Comparison of ENCODE assay signal across 11 mouse cellular contexts in the genomic region with DNA sequence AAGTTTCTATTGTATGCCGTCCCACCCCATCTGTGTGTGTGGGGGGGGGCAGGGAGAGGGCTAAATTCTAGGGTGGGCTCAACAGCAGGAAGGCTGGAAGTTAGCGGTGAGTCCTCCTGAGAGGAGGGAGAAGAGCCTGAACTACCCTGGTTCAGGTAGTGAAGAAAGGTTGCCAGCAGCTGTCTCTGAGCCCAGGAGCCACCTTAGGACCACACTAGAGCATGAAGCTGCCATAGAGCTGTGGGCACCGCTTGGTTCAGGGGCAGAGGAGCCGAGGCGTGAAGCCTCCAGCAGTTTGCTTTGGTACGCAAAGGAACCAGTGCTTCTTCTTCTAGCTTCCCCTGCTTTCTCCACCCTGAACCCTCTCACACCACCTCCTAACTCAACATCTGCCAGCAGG. TPM values are rescaled to one million over a fixed set of nuclear protein-coding genes. Genes with fewer than 3 reads are reported as not detected.
A peak's percentile ranks its signal among the peaks of the same experiment; 100 is the strongest.
DNase-seq lines count a peak whose midpoint lies in the region; ATAC-seq and TF ChIP-seq lines count a peak whose summit lies in the region.
"Had no signal": no experiment of that assay in that cellular context is flagged by ENCODE, and none has a peak within 500 bp of the region (broad histone marks: within the 10 kb centered on the region; RNA-seq: fewer than 3 reads in every experiment).

No protein-coding gene starts in this region.

- no peak for TF ChIP-seq CTCF in E14TG2a.4 (conservative IDR thresholded peaks at IDR 0.05; ENCODE audit: low read length)

- H3K4me3 ChIP-seq in heart, embryonic 16.5 days (ENCODE audit: low read length), result no peak overlapping the region
- peak overlapping the region; percentile 60; the same call in 1 of the 2 replicates for H3K4me3 ChIP-seq in E14TG2a.4 (replicated peaks; ENCODE audit: low read length)
- H3K4me3 ChIP-seq in forebrain, embryonic 14.5 days (ENCODE audit: low read depth, low read length), result no peak overlapping the region
- H3K4me3 ChIP-seq in liver, embryonic 16.5 days (ENCODE audit: low read depth, low read length), result no peak overlapping the region

- H3K9me3 ChIP-seq in heart, embryonic 16.5 days (replicated peaks; ENCODE audit: control insufficient read depth, low read length), result no peaks in the 10 kb centered on the region
- peaks cover 6% of the 10 kb centered on the region; the same call in 1 of the 2 replicates for H3K9me3 ChIP-seq in E14TG2a.4 (ENCODE audit: low read length)
- H3K9me3 ChIP-seq in forebrain, embryonic 14.5 days (replicated peaks; ENCODE audit: control insufficient read depth, low read length), result no peaks in the 10 kb centered on the region
- no peaks in the 10 kb centered on the region for H3K9me3 ChIP-seq in liver, embryonic 16.5 days (replicated peaks; ENCODE audit: control insufficient read depth, low read length)

- H3K27ac ChIP-seq in heart, embryonic 16.5 days (ENCODE audit: low read length), result peak overlapping the region; percentile 93
- peak overlapping the region; percentile 53; the same call in 1 of the 2 replicates for H3K27ac ChIP-seq in forebrain, embryonic 14.5 days (ENCODE audit: low read depth, low read length)
- H3K27ac ChIP-seq in liver, embryonic 16.5 days (ENCODE audit: low read length), result no peak overlapping the region
- H3K27ac ChIP-seq: liver, embryonic 14.5 days had no signal

- WGBS in heart, embryonic 16.5 days, result 57% methylated on average over 6 of the region's 6 CpGs
- 67% methylated on average over 6 of the region's 6 CpGs for WGBS in forebrain, embryonic 14.5 days
- 47% methylated on average over 6 of the region's 6 CpGs for WGBS in liver, embryonic 16.5 days (ENCODE audit: insufficient replicate concordance)

- intact Hi-C loops in heart, postnatal 36 days (cut with DNase I), result loop anchor here (5.0 kb wide), 1 partner anchor 154 kb away; no protein-coding TSS in a partner anchor

- peaks cover 66% of the 10 kb centered on the region for H3K4me1 ChIP-seq in heart, embryonic 16.5 days (ENCODE audit: control insufficient read depth, insufficient read depth, low read length)
- peaks cover 50% of the 10 kb centered on the region for H3K4me1 ChIP-seq in E14TG2a.4 (replicated peaks; ENCODE audit: low read depth, low read length)
- H3K4me1 ChIP-seq in forebrain, embryonic 14.5 days (ENCODE audit: control insufficient read depth, insufficient read depth, low read length), result peaks cover 49% of the 10 kb centered on the region
- peaks cover 12% of the 10 kb centered on the region for H3K4me1 ChIP-seq in liver, embryonic 16.5 days (ENCODE audit: control insufficient read depth, low read depth, low read length)

- no peak for DNase-seq in heart, postnatal 36 days
- DNase-seq in forebrain, embryonic 14.5 days (ENCODE audit: low spot score), result no peak
- DNase-seq in retina, postnatal 1 day, result no peak
- no peak for DNase-seq in kidney, postnatal 25 days
- DNase-seq: cerebellum, postnatal 36 days had no signal

- peak overlapping the region; percentile 48 for H3K4me2 ChIP-seq in heart, embryonic 16.5 days (ENCODE audit: low read depth, low read length)
- peak overlapping the region; percentile 35; the same call in 1 of the 2 replicates for H3K4me2 ChIP-seq in forebrain, embryonic 14.5 days (ENCODE audit: low read length)
- 0 out of 2 replicates have a peak overlapping the region, but pooled peaks have one; percentile 8 for H3K4me2 ChIP-seq in liver, embryonic 16.5 days (ENCODE audit: low read depth, low read length)

- no peaks in the 10 kb centered on the region for H3K36me3 ChIP-seq in heart, embryonic 16.5 days (ENCODE audit: control insufficient read depth, insufficient read depth)
- H3K36me3 ChIP-seq in E14TG2a.4 (ENCODE audit: insufficient read depth, low read length), result no peaks in the 10 kb centered on the region
- H3K36me3 ChIP-seq in forebrain, embryonic 14.5 days (ENCODE audit: control insufficient read depth, insufficient read depth, low read length), result peaks cover 9% of the 10 kb centered on the region; the same call in 1 of the 2 replicates
- H3K36me3 ChIP-seq in liver, embryonic 16.5 days (ENCODE audit: control insufficient read depth, insufficient read depth), result no peaks in the 10 kb centered on the region

- H3K9ac ChIP-seq in heart, embryonic 16.5 days (ENCODE audit: low read length), result peak overlapping the region; percentile 67
- H3K9ac ChIP-seq in forebrain, embryonic 14.5 days (ENCODE audit: low read length), result no peak overlapping the region; the same call in 1 of the 2 replicates
- H3K9ac ChIP-seq in liver, embryonic 16.5 days (ENCODE audit: low read depth, low read length), result no peak overlapping the region
- H3K9ac ChIP-seq: liver, embryonic 14.5 days had no signal

- peaks cover 2% of the 10 kb centered on the region; the same call in 1 of the 2 replicates for H3K27me3 ChIP-seq in heart, embryonic 16.5 days (ENCODE audit: control insufficient read depth, insufficient read depth, low read length)
- H3K27me3 ChIP-seq in E14TG2a.4 (ENCODE audit: insufficient read depth, low read length), result peaks cover 89% of the 10 kb centered on the region
- no peaks in the 10 kb centered on the region for H3K27me3 ChIP-seq in forebrain, embryonic 14.5 days (replicated peaks; ENCODE audit: control insufficient read depth, insufficient read depth, low read length)
- peaks cover 10% of the 10 kb centered on the region for H3K27me3 ChIP-seq in liver, embryonic 16.5 days (ENCODE audit: control insufficient read depth, insufficient read depth, low read depth, low read length)

- ATAC-seq in heart, embryonic 16.5 days (replicated peaks; ENCODE audit: extremely low read depth, insufficient read depth, low FRiP score), result no peak
- no peak for ATAC-seq in forebrain, embryonic 14.5 days
- ATAC-seq in liver, embryonic 16.5 days (ENCODE audit: low read depth), result no peak
- no peak for ATAC-seq in frontal cortex, adult (ENCODE audit: low TSS enrichment)

RNA-seq across cellular contexts. Expression of a gene that starts 12.7 kb away (rescaled TPM):
- polyA plus RNA-seq in heart, embryonic 16.5 days (2015; fragmentation: Nextera tagmentation; extraction: Ambion mirVana), result 9.5 and 13.4 TPM in 2 replicates
- 10 to 100 TPM; 18.7 to 22.7 TPM for total RNA-seq in heart, postnatal 36 days (2021)
- 23.1 and 27.8 TPM in 2 replicates for polyA plus RNA-seq in forebrain, embryonic 14.5 days (2014; fragmentation: Nextera tagmentation; extraction: Ambion mirVana)
- 1.2 and 1.4 TPM in 2 replicates for polyA plus RNA-seq in liver, embryonic 16.5 days (2015; fragmentation: Nextera tagmentation; extraction: Ambion mirVana)

RNA-seq across cellular contexts. Expression of a gene that starts 16.4 kb away (rescaled TPM):
- polyA plus RNA-seq in heart, embryonic 16.5 days (2015; fragmentation: Nextera tagmentation; extraction: Ambion mirVana), result 0.13 and 0.47 TPM in 2 replicates
- under 1 TPM in 1 of 2 experiments, not detected in 1; 0.19 TPM for total RNA-seq in heart, postnatal 36 days (2021)
- 13.5 and 21.9 TPM in 2 replicates for polyA plus RNA-seq in forebrain, embryonic 14.5 days (2014; fragmentation: Nextera tagmentation; extraction: Ambion mirVana)
- polyA plus RNA-seq in liver, embryonic 16.5 days (2015; fragmentation: Nextera tagmentation; extraction: Ambion mirVana), result 0.04 TPM in 1 of 2 replicates, not detected in the other
- polyA plus RNA-seq: liver, embryonic 14.5 days had no signal

RNA-seq across cellular contexts. Expression of a gene that starts 35.2 kb away (rescaled TPM):
- polyA plus RNA-seq in heart, embryonic 16.5 days (2015; fragmentation: Nextera tagmentation; extraction: Ambion mirVana), result 7.8 and 10.1 TPM in 2 replicates
- total RNA-seq in heart, postnatal 36 days (2021), result not detected
- 32.8 and 35.9 TPM in 2 replicates for polyA plus RNA-seq in forebrain, embryonic 14.5 days (2014; fragmentation: Nextera tagmentation; extraction: Ambion mirVana)
- 0.09 and 0.25 TPM in 2 replicates for polyA plus RNA-seq in liver, embryonic 16.5 days (2015; fragmentation: Nextera tagmentation; extraction: Ambion mirVana)
- polyA plus RNA-seq: adrenal gland, adult 2 months had no signal

RNA-seq across cellular contexts. Expression of a gene that starts 43.8 kb away (rescaled TPM):
- 0.18 TPM in 1 of 2 replicates, not detected in the other for polyA plus RNA-seq in heart, embryonic 16.5 days (2015; fragmentation: Nextera tagmentation; extraction: Ambion mirVana)
- total RNA-seq in heart, postnatal 36 days (2021), result not detected
- 0.52 TPM in 1 of 2 replicates, not detected in the other for polyA plus RNA-seq in forebrain, embryonic 14.5 days (2014; fragmentation: Nextera tagmentation; extraction: Ambion mirVana)
- not detected in 2 replicates for polyA plus RNA-seq in liver, embryonic 16.5 days (2015; fragmentation: Nextera tagmentation; extraction: Ambion mirVana)
- total RNA-seq: adrenal gland, adult 2 months had no signal
- polyA plus RNA-seq: liver, embryonic 14.5 days had no signal

RNA-seq across cellular contexts. Expression of a gene that starts 53.1 kb away (rescaled TPM):
- polyA plus RNA-seq in heart, embryonic 16.5 days (2015; fragmentation: Nextera tagmentation; extraction: Ambion mirVana), result 14.0 and 15.1 TPM in 2 replicates
- total RNA-seq in heart, postnatal 36 days (2021), result 1 to 10 TPM; 4.8 to 5.2 TPM
- polyA plus RNA-seq in forebrain, embryonic 14.5 days (2014; fragmentation: Nextera tagmentation; extraction: Ambion mirVana), result 15.6 and 20.2 TPM in 2 replicates
- 5.2 and 5.7 TPM in 2 replicates for polyA plus RNA-seq in liver, embryonic 16.5 days (2015; fragmentation: Nextera tagmentation; extraction: Ambion mirVana)
